Comparison of ENCODE assay signal across 7 mouse cellular contexts in the genomic region with DNA sequence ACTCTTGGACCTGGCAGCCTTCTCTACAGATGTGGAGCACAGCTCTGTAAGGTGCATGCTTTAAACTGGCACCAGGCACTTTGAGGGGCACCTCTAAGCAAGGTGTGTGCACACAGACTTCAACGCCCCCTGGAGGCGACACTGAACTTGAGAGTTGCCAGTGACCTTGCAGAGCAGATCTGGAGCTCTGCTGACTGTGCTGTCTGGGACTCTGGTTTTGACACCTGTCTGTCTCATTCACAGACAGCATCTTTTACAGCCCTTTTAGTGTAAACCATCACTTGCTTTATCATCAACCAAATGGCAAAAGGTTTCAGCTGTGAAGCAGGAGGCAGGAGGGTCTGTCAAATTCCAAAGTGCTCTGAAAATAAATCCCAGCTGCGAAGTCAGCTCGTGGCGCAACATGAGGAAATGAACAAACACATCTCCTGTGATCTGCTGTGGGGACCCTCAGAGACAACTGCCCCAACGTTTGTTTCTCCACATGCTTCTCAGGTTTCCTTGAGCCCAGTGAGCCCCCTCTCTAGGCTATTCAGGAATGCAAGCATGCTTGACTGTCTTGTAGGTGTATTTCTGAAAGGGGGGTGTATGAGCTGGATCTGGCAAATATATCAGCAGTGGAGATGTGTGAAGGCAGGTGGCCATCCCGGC.
DNase-seq lines count a peak whose midpoint lies in the region.

No protein-coding gene starts in this region.

- peak; percentile 24 for DNase-seq in kidney, adult 9 months
- DNase-seq in kidney, adult 11 months, result no peak
- peak; percentile 22 for DNase-seq in ES-CJ7 (ENCODE audit: low read depth, low spot score)
- peak; percentile 7 for DNase-seq in c-Kit-positive CD71-negative TER-119-negative erythroid progenitor cells, embryonic 14.5 days (ENCODE audit: low read depth)
- DNase-seq in lung, postnatal 14 days, result peak; percentile 53
- no peak for DNase-seq in urinary bladder, postnatal 14 days (ENCODE audit: low spot score)
- DNase-seq in frontal cortex, postnatal 14 days (ENCODE audit: low spot score in 2 of 2), result no peak

Comparison
In these comparisons a context has a peak if more than half of its experiments do, and no peak if none do; other contexts are left out.
1. DNase-seq: peak in kidney, adult 9 months (single experiment), ES-CJ7 (single experiment), c-Kit-positive CD71-negative TER-119-negative erythroid progenitor cells, embryonic 14.5 days (single experiment) and lung, postnatal 14 days (single experiment); none in kidney, adult 11 months (single experiment), urinary bladder, postnatal 14 days (single experiment) and frontal cortex, postnatal 14 days (0 of 2).